Comparison of ENCODE assay signal across 8 mouse cellular contexts in the genomic region with DNA sequence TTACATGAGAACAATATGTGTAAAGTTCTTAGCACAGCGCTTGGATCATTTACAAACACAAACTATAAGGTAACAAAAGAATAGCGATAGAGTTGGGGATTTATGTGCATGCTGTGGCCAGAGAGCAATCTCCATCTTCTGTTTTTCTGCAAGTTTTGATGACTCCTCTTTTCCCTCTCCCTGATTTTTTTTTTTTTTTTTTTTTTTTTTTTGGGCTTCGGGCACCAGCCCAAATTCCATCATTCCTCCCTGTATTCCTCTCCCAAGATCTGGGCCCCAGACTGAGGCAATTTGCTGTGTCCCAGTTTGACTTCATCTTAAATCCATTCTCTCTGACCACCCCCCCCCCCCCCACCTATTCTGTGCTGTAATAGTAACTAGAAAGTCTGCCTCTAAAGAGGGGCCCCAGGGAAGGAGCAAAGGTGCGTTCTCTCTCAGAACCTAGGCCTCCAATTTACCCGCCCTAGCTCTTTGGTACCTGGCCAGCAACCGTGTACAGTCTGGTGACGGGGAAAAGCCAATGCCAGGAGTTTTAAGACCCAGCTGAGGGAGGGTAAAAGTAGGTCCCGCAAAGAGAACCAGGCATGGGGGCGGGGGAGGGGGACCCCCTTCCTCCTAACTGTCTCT. TPM values are rescaled to one million over a fixed set of nuclear protein-coding genes. Genes with fewer than 3 reads are reported as not detected.
DNase-seq lines count a peak whose midpoint lies in the region; ATAC-seq and TF ChIP-seq lines count a peak whose summit lies in the region.

No protein-coding gene starts in this region.

- no peak for TF ChIP-seq CTCF in lung, embryonic 14.5 days (IDR thresholded peaks at IDR 0.05; ENCODE audit: low read depth)
- no peak for TF ChIP-seq CTCF in intestine, postnatal 0 days (IDR thresholded peaks at IDR 0.05; ENCODE audit: low read depth)

- ATAC-seq in lung, embryonic 14.5 days (ENCODE audit: insufficient read depth): no peak
- ATAC-seq in embryonic facial prominence, embryonic 14.5 days (ENCODE audit: low read depth): no peak; the same call in 1 of the 2 replicates
- peak; percentile 39 for ATAC-seq in intestine, postnatal 0 days
- no peak for ATAC-seq in neural tube, embryonic 15.5 days (ENCODE audit: low FRiP score)

- peak overlapping the region; percentile 97 for H3K4me2 ChIP-seq in lung, embryonic 14.5 days
- peak overlapping the region; percentile 93 for H3K4me2 ChIP-seq in embryonic facial prominence, embryonic 14.5 days (ENCODE audit: low read depth, low read length)
- peak overlapping the region; percentile 85 for H3K4me2 ChIP-seq in intestine, postnatal 0 days (replicated peaks; ENCODE audit: low read depth)
- peak overlapping the region; percentile 95 for H3K4me2 ChIP-seq in neural tube, embryonic 15.5 days

- peaks cover 32% of the 10 kb centered on the region for H3K4me1 ChIP-seq in lung, embryonic 14.5 days (ENCODE audit: insufficient read depth)
- peaks cover 35% of the 10 kb centered on the region for H3K4me1 ChIP-seq in embryonic facial prominence, embryonic 14.5 days (ENCODE audit: control insufficient read depth, insufficient read depth, low read length)
- peaks cover 11% of the 10 kb centered on the region; the same call in 1 of the 2 replicates for H3K4me1 ChIP-seq in intestine, postnatal 0 days (replicated peaks; ENCODE audit: control insufficient read depth, insufficient read depth, low read length)
- H3K4me1 ChIP-seq in neural tube, embryonic 15.5 days: peaks cover 78% of the 10 kb centered on the region

- H3K9ac ChIP-seq in lung, embryonic 14.5 days: peak overlapping the region; percentile 70
- peak overlapping the region; percentile 70 for H3K9ac ChIP-seq in embryonic facial prominence, embryonic 14.5 days (ENCODE audit: low read depth, low read length)
- H3K9ac ChIP-seq in intestine, postnatal 0 days (ENCODE audit: low read depth, low read length): peak overlapping the region; percentile 96
- H3K9ac ChIP-seq in neural tube, embryonic 15.5 days (replicated peaks): peak overlapping the region; percentile 46

- H3K27me3 ChIP-seq in lung, embryonic 14.5 days (ENCODE audit: insufficient read depth, low read length): no peaks in the 10 kb centered on the region
- H3K27me3 ChIP-seq in embryonic facial prominence, embryonic 14.5 days (replicated peaks; ENCODE audit: control insufficient read depth, insufficient read depth, low read length): no peaks in the 10 kb centered on the region
- H3K27me3 ChIP-seq in intestine, postnatal 0 days (replicated peaks; ENCODE audit: control insufficient read depth, insufficient read depth, low read length): no peaks in the 10 kb centered on the region
- H3K27me3 ChIP-seq in neural tube, embryonic 15.5 days (replicated peaks): no peaks in the 10 kb centered on the region

- 8% methylated on average over 9 of the region's 9 CpGs for WGBS in lung, embryonic 14.5 days
- WGBS in embryonic facial prominence, embryonic 14.5 days: 7% methylated on average over 8 of the region's 9 CpGs
- WGBS in intestine, postnatal 0 days: 8% methylated on average over 9 of the region's 9 CpGs
- WGBS in neural tube, embryonic 15.5 days: 15% methylated on average over 9 of the region's 9 CpGs

- intact Hi-C loops in gastrocnemius, postnatal 36 days (cut with DNase I): loop anchor here (10.0 kb wide), 2 partner anchors 318 to 888 kb away; partner anchors contain the start of genes Ctdnep1, Elp5 and Kdm6b

- no peaks in the 10 kb centered on the region for H3K9me3 ChIP-seq in lung, embryonic 14.5 days (ENCODE audit: low read depth, low read length)
- no peaks in the 10 kb centered on the region for H3K9me3 ChIP-seq in embryonic facial prominence, embryonic 14.5 days (ENCODE audit: control insufficient read depth, low read length)
- no peaks in the 10 kb centered on the region for H3K9me3 ChIP-seq in intestine, postnatal 0 days (ENCODE audit: control insufficient read depth)
- H3K9me3 ChIP-seq in neural tube, embryonic 15.5 days (replicated peaks): no peaks in the 10 kb centered on the region

- peaks cover 25% of the 10 kb centered on the region for H3K36me3 ChIP-seq in lung, embryonic 14.5 days (ENCODE audit: insufficient read depth)
- peaks cover 26% of the 10 kb centered on the region for H3K36me3 ChIP-seq in embryonic facial prominence, embryonic 14.5 days (ENCODE audit: control insufficient read depth, insufficient read depth, low read length)
- peaks cover 14% of the 10 kb centered on the region for H3K36me3 ChIP-seq in intestine, postnatal 0 days (ENCODE audit: control insufficient read depth, insufficient read depth)
- peaks cover 20% of the 10 kb centered on the region for H3K36me3 ChIP-seq in neural tube, embryonic 15.5 days

- DNase-seq in lung, embryonic 14.5 days: peak; percentile 75
- no peak for DNase-seq in lung, adult 18-20 months
- DNase-seq in embryonic facial prominence, embryonic 14.5 days (ENCODE audit: low spot score): no peak
- no peak for DNase-seq in thymus, adult 18-20 months
- no peak for DNase-seq in gastrocnemius, postnatal 36 days
- DNase-seq in layer of hippocampus, adult 9-10 months (ENCODE audit: low spot score): no peak

- H3K27ac ChIP-seq in lung, embryonic 14.5 days (ENCODE audit: low read depth): peak overlapping the region; percentile 98
- peak overlapping the region; percentile 98 for H3K27ac ChIP-seq in embryonic facial prominence, embryonic 14.5 days (replicated peaks; ENCODE audit: low read depth, low read length)
- peak overlapping the region; percentile 99 for H3K27ac ChIP-seq in intestine, postnatal 0 days (ENCODE audit: low read depth, low read length)
- peak overlapping the region; percentile 84 for H3K27ac ChIP-seq in neural tube, embryonic 15.5 days (replicated peaks)

- peak overlapping the region; percentile 55 for H3K4me3 ChIP-seq in lung, embryonic 14.5 days (ENCODE audit: low read depth, low read length)
- peak overlapping the region; percentile 56 for H3K4me3 ChIP-seq in embryonic facial prominence, embryonic 14.5 days (ENCODE audit: low read depth, low read length)
- H3K4me3 ChIP-seq in intestine, postnatal 0 days (ENCODE audit: low read depth, low read length): peak overlapping the region; percentile 81
- peak overlapping the region; percentile 50 for H3K4me3 ChIP-seq in neural tube, embryonic 15.5 days (replicated peaks)

RNA-seq across cellular contexts. Expression of gene Per1, which starts 1.5 kb away (rescaled TPM):
- 15.4 and 23.7 TPM in 2 replicates for polyA plus RNA-seq in lung, embryonic 14.5 days (2014; fragmentation: Nextera tagmentation; extraction: Ambion mirVana)
- 21.5 and 28.2 TPM in 2 replicates for polyA plus RNA-seq in embryonic facial prominence, embryonic 14.5 days (2014; fragmentation: Nextera tagmentation; extraction: Ambion mirVana)
- 7.2 and 11.3 TPM in 2 replicates for polyA plus RNA-seq in intestine, postnatal 0 days (2015; fragmentation: Nextera tagmentation; extraction: Ambion mirVana)
- polyA plus RNA-seq in neural tube, embryonic 15.5 days (2015; fragmentation: Nextera tagmentation; extraction: Ambion mirVana): 10.0 and 11.9 TPM in 2 replicates
- 10 to 100 TPM; 60.9 to 89.0 TPM for total RNA-seq in gastrocnemius, postnatal 36 days (2021)

RNA-seq across cellular contexts. Expression of gene Vamp2, which starts 8.2 kb away (rescaled TPM):
- polyA plus RNA-seq in lung, embryonic 14.5 days (2014; fragmentation: Nextera tagmentation; extraction: Ambion mirVana): 64.0 and 64.2 TPM in 2 replicates
- polyA plus RNA-seq in embryonic facial prominence, embryonic 14.5 days (2014; fragmentation: Nextera tagmentation; extraction: Ambion mirVana): 89.1 and 97.0 TPM in 2 replicates
- 45.3 and 50.3 TPM in 2 replicates for polyA plus RNA-seq in intestine, postnatal 0 days (2015; fragmentation: Nextera tagmentation; extraction: Ambion mirVana)
- polyA plus RNA-seq in neural tube, embryonic 15.5 days (2015; fragmentation: Nextera tagmentation; extraction: Ambion mirVana): 347 and 355 TPM in 2 replicates
- 10 to 100 TPM; 26.7 to 38.1 TPM for total RNA-seq in gastrocnemius, postnatal 36 days (2021)

RNA-seq across cellular contexts. Expression of gene Hes7, which starts 23.7 kb away (rescaled TPM):
- 0.57 and 0.68 TPM in 2 replicates for polyA plus RNA-seq in lung, embryonic 14.5 days (2014; fragmentation: Nextera tagmentation; extraction: Ambion mirVana)
- polyA plus RNA-seq in embryonic facial prominence, embryonic 14.5 days (2014; fragmentation: Nextera tagmentation; extraction: Ambion mirVana): 0.21 and 0.45 TPM in 2 replicates
- polyA plus RNA-seq in intestine, postnatal 0 days (2015; fragmentation: Nextera tagmentation; extraction: Ambion mirVana): 0.21 and 0.37 TPM in 2 replicates
- 0.68 and 1.0 TPM in 2 replicates for polyA plus RNA-seq in neural tube, embryonic 15.5 days (2015; fragmentation: Nextera tagmentation; extraction: Ambion mirVana)
- not detected for total RNA-seq in gastrocnemius, postnatal 36 days (2021)

RNA-seq across cellular contexts. Expression of gene Tmem107, which starts 25.9 kb away (rescaled TPM):
- polyA plus RNA-seq in lung, embryonic 14.5 days (2014; fragmentation: Nextera tagmentation; extraction: Ambion mirVana): 51.0 and 54.4 TPM in 2 replicates
- 65.6 and 87.8 TPM in 2 replicates for polyA plus RNA-seq in embryonic facial prominence, embryonic 14.5 days (2014; fragmentation: Nextera tagmentation; extraction: Ambion mirVana)
- 14.5 TPM in 2 replicates for polyA plus RNA-seq in intestine, postnatal 0 days (2015; fragmentation: Nextera tagmentation; extraction: Ambion mirVana)
- polyA plus RNA-seq in neural tube, embryonic 15.5 days (2015; fragmentation: Nextera tagmentation; extraction: Ambion mirVana): 33.3 and 39.2 TPM in 2 replicates
- 1 to 10 TPM; 3.4 TPM for total RNA-seq in gastrocnemius, postnatal 36 days (2021)

RNA-seq across cellular contexts. Expression of gene 9130213A22Rik, which starts 25.9 kb away (rescaled TPM):
- 0.19 and 0.41 TPM in 2 replicates for polyA plus RNA-seq in lung, embryonic 14.5 days (2014; fragmentation: Nextera tagmentation; extraction: Ambion mirVana)
- polyA plus RNA-seq in embryonic facial prominence, embryonic 14.5 days (2014; fragmentation: Nextera tagmentation; extraction: Ambion mirVana): 0.14 and 0.63 TPM in 2 replicates
- polyA plus RNA-seq in intestine, postnatal 0 days (2015; fragmentation: Nextera tagmentation; extraction: Ambion mirVana): 0.12 and 0.37 TPM in 2 replicates
- 0.63 TPM in 2 replicates for polyA plus RNA-seq in neural tube, embryonic 15.5 days (2015; fragmentation: Nextera tagmentation; extraction: Ambion mirVana)
- total RNA-seq in gastrocnemius, postnatal 36 days (2021): not detected

Comparison
In these comparisons a context has a peak if more than half of its experiments do, and no peak if none do; other contexts are left out.
1. H3K9ac ChIP-seq: peak in every context shown above with its lines; median percentile 96 in intestine, postnatal 0 days; 70 in lung, embryonic 14.5 days; 70 in embryonic facial prominence, embryonic 14.5 days; 46 in neural tube, embryonic 15.5 days.